Mouse (Mus musculus): Measurements from ENCODE around the gene Dkkl1.

- TF ChIP-seq CTCF (IDR thresholded peaks at IDR 0.05; ENCODE audit: control insufficient read depth, insufficient read depth, low read length) (no peak), POLR2A (IDR thresholded peaks at IDR 0.05; ENCODE audit: borderline replicate concordance, control insufficient read depth, low read depth, low read length) (no peak)
Observed at GRCm38 (mm10) chr7:45168656-45169055, 43.3 kb downstream of the Dkkl1 start.

Measured in bone marrow, adult 2 months (tissue).